Mouse (Mus musculus): ENCODE results near the gene Ugt2b38. TPM values are rescaled to one million over a fixed set of nuclear protein-coding genes. Genes with fewer than 3 reads are reported as not detected.
"Not testable (repeated sequence)": the region's sequence is repeated elsewhere in the genome, so short reads cannot be mapped to it uniquely, and the experiment has no call there.

Gene Ugt2b38
- total RNA-seq (2015) (not detected in 2 replicates), total RNA-seq (2017) (not detected in 2 replicates)

DNA sequence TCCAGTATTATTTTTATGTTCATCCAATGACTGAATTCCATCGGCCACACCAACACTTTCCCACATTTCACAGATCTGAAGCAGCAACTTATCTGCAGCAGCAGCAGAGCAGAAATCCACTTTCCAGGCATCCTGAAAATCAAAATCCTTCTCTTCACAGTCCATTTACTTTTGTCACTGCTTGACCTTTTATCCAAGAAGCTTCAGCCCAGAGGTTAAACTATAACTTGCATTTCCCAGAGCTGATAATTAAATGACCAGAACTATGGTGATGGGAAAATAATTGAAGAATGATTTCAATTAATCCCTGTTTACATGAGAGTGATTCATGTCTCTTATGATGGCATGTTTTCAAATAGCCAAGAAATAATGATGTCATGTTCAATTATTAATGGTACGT, at the start of gene Ugt2b38:
TSS of gene Ugt2b38 (minus strand) at position 163 of the 400 bp plus-strand sequence.
- not testable (repeated sequence) for ATAC-seq (ENCODE audit: poor library complexity, severe bottlenecking)

DNA sequence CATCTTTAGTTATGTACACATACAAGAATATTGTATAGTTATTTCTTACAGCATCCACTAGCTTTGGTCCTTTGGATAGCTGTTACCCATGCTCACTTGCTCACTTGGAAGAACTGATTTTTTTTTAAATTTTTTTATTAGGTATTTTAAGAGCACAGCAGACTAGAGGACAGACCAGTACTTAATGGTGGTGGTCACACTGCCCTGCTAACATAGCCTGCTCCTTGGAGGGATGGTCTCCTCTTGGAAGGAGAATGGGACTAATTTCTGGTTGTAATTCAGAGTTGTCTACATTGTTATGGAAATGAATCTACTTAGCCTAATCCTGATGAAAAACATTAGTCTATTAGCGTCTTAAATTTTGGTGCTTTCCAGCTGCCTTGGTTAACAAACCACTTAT, 34.8 kb upstream of the Ugt2b38 start:
- ATAC-seq (ENCODE audit: poor library complexity, severe bottlenecking) = no peak

DNA sequence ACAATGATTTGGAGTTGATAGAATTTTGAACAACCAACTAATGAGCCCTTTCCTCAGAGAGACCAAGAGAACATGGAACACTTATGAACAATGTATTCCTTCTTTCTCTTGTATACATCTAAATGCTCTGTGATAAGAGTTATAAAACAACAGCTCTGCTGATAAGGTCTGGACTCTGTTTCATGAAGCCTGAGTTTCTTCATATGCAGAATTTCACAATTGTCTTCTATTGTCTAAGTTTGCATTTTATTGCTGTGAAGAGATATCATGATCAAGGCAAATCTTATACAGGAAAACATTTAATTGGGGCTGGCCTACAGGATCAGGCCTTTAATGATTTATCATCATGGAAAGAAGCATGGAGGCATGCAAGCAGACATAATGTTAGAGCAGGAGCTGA, 33.7 kb upstream of the Ugt2b38 start:
- no peak for ATAC-seq (ENCODE audit: poor library complexity, severe bottlenecking)

DNA sequence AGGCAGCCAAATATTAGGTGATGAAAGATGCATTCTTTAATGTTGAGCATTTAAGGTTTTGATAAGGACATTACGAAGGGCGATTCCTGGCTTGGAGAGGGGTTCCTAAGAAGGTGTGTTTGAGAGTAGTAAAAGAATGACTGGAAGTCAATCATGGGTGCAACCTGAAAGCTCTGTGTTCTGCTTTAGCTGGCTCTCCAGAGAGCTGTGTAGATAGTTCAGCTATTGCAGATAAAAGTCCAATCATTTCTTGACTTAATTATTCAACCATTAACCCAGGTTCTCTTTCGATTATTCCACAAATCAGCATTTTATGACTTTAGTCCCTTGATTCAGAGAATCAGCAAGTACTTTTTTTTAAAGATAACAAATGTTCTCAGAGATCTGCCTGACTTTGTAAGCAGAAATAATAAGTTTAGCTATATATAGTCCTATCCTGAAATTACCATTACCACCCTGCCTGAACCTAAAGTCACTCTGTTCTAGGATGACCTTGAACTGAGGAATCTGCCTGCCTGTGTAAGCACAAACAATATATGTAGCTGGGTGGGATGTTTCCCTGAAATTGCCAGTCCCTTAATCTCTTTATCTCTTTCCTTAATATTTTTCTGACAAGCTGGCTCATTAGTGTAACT, 32.3 kb upstream of the Ugt2b38 start:
- ATAC-seq (ENCODE audit: poor library complexity, severe bottlenecking) = no peak

GRCm38 (mm10) chr5:87455519-87455918, 31.5 kb upstream of the Ugt2b38 start:
- no peak for ATAC-seq (ENCODE audit: poor library complexity, severe bottlenecking)

DNA sequence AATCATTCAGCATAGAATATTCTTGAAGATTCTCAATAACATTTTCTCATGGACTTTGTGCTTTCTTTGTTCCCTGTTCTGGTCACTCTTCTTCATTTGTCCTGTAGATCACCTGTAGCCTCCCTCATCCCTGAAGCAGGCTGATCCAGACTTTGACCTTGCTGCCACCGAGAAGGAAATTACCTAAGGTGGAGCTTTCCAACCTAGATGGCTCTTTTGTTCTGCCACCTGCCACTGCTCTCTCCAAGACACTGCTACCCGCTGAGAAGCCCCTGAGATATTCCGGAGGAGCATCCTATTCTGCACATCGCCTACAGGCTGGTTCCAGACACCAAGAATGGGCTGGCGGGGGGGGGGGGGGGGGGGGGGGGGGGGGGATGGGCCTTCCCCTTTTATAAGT, 28.5 kb upstream of the Ugt2b38 start:
- ATAC-seq (ENCODE audit: poor library complexity, severe bottlenecking) = not testable (repeated sequence)

- no peak for ATAC-seq (ENCODE audit: poor library complexity, severe bottlenecking)
Measured at GRCm38 (mm10) chr5:87436264-87436663, 12.3 kb upstream of the Ugt2b38 start.

- ATAC-seq (ENCODE audit: poor library complexity, severe bottlenecking) = no peak
Measured at GRCm38 (mm10) chr5:87425676-87426075, 1.7 kb upstream of the Ugt2b38 start.

GRCm38 (mm10) chr5:87396968-87397367, 27.0 kb downstream of the Ugt2b38 start:
- ATAC-seq (ENCODE audit: poor library complexity, severe bottlenecking) = no peak

DNA sequence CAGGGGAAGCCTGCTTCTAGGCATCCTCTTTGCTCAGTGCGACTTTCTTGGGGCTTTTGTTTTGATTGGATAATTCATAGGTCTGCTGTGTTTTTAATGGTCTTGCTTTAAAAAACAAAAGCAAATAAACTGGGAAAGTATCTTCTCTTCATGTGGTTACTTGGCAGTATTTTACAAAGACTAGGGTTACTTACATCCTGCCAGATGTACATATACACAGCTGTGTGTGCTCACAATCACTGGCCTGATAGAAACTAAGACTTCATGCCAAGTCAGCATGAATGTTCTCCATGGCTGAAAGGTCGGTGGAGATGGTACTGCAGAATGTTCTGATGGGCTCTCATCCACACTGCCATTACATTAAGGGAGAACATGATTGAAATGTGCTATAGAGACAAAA, 33.2 kb downstream of the Ugt2b38 start:
- ATAC-seq (ENCODE audit: poor library complexity, severe bottlenecking) = no peak

DNA sequence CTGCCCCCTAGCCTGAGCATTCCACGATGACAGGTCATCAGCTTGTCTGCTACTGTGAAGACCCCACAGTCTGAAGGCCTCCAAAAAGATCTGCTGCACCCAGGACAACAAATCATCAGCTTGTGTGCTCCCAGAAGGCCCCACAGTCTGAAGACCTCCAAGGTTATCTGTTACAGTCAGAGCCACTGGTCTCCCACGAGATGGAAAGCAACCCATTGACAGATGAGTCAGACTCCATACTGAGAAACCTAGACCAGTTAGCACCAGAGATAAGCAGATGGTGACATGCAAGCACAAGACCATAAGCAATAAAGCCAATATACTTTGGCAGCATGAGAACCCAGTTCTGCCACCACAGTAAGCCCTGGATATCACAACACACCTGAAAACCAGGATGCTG, 43.8 kb downstream of the Ugt2b38 start:
- no peak for ATAC-seq (ENCODE audit: poor library complexity, severe bottlenecking)

DNA sequence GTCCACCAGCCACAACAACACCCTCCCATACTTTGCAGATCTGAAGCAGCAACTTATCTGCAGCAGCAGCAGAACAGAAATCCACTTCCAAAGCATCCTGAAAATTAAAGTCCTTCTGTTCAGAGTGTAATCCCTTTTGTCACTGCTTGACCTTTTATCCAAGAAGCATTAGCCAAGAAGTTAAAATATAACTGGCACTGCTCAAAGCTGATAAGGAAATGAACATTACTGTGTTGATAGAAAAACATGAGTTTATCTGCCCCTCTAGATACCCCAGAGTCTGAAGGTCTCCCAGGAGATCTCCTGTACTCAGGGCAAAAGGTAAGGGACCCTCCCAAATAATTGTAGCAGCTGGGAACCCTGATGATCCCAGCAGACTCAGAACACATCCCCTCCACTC, 44.2 kb downstream of the Ugt2b38 start:
- no peak for ATAC-seq (ENCODE audit: poor library complexity, severe bottlenecking)

- ATAC-seq (ENCODE audit: poor library complexity, severe bottlenecking) = no peak
Measured at GRCm38 (mm10) chr5:87375874-87376383, 48.1 kb downstream of the Ugt2b38 start.

DNA sequence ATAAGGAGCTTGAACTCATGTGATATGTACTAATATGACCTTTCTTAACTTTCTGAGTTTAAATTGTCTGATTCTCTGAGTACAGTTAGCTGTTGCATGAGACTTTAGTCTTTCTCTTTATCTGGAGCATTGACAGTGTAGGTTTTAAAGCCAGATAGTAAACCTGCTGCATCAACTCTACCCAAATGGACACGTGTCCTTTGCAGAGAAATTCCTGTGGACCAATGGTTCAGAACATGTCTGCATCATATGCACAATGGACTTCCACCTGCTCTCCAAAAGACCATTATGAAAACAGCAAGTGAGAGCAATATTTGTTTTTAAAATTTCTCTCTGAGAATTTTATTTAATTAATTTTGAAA, 50.5 kb downstream of the Ugt2b38 start:
- no peak for ATAC-seq (ENCODE audit: poor library complexity, severe bottlenecking)

DNA sequence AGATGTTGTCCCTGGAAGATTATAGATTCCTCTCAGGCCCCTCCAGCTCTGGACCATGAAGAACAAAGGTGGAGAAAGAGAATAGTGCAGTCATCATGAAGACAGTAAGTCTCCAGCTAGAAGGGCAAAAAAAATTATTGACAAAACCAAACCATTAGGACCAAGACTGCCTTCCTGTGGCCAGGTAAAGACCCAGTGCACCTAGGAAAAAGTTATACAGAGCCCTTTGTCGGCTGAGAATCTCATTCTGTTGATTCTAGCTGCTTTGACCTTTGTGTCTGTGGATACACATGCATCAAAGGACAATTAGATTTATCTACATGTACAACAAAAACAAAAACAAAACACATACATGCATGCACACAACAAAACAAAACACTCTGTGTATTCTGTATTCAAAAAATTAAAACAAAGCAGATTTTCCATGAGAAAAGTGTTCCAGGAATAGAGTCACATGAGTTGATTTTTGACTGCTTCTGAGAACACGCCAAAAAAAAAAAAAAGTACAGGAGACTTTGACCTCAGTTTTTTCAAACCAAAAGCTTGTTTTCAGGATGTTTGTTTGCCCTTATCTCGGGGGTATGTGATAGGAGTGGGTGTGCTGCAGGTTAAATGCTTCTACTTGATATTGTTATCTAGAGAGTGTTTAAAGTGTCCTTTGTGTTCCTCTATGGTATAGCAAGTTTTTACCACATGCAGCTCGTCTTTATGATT, 51.1 kb downstream of the Ugt2b38 start:
- not testable (repeated sequence) for ATAC-seq (ENCODE audit: poor library complexity, severe bottlenecking)

Other genes starting within 250 kb of the Ugt2b38 start
- gene Ugt2b37, start 169.4 kb downstream of the Ugt2b38 start, total RNA-seq (2015) = not detected in 2 replicates
- gene Ugt2b37, start 169.4 kb downstream of the Ugt2b38 start, total RNA-seq (2017) = not detected in 2 replicates
- not detected in 2 replicates for gene Ugt2a3, start 87.0 kb downstream of the Ugt2b38 start, total RNA-seq (2015)
- gene Ugt2a3, start 87.0 kb downstream of the Ugt2b38 start, total RNA-seq (2017) = not detected in 2 replicates
- not detected in 2 replicates for gene Ugt2a2, start 58.1 kb upstream of the Ugt2b38 start, total RNA-seq (2015)
- gene Ugt2a2, start 58.1 kb upstream of the Ugt2b38 start, total RNA-seq (2017) = not detected in 2 replicates
- gene Gm43638, start 62.6 kb upstream of the Ugt2b38 start, total RNA-seq (2015) = not detected in 2 replicates
- gene Gm43638, start 62.6 kb upstream of the Ugt2b38 start, total RNA-seq (2017) = not detected in 2 replicates
- gene Ugt2a1, start 66.7 kb upstream of the Ugt2b38 start, total RNA-seq (2015) = not detected in 2 replicates
- not detected in 2 replicates for gene Ugt2a1, start 66.7 kb upstream of the Ugt2b38 start, total RNA-seq (2017)
- not detected in 2 replicates for gene Sult1b1, start 114.0 kb upstream of the Ugt2b38 start, total RNA-seq (2015)
- gene Sult1b1, start 114.0 kb upstream of the Ugt2b38 start, total RNA-seq (2017) = not detected in 2 replicates
- gene Sult1d1, start 144.8 kb upstream of the Ugt2b38 start, total RNA-seq (2015) = not detected in 2 replicates
- not detected in 2 replicates for gene Sult1d1, start 144.8 kb upstream of the Ugt2b38 start, total RNA-seq (2017)
- not detected in 2 replicates for gene Sult1e1, start 167.4 kb upstream of the Ugt2b38 start, total RNA-seq (2015)
- gene Sult1e1, start 167.4 kb upstream of the Ugt2b38 start, total RNA-seq (2017) = not detected in 2 replicates
- gene Csn1s1, start 242.0 kb upstream of the Ugt2b38 start, total RNA-seq (2015) = not detected in 2 replicates
- gene Csn1s1, start 242.0 kb upstream of the Ugt2b38 start, total RNA-seq (2017) = not detected in 2 replicates

All from megakaryocyte, adult 5-6 weeks (primary cell).